Mouse (Mus musculus) cerebral cortex, adult 2 months (tissue): ENCODE measurements around the gene Nudt21.

Source experiments
- WGBS: fragments of 180-500 bp; shearing (Covaris S2); methylation state at CpG from one replicate; pipeline ENCODE4 v1.1.7; 2018; 5-methylcytosine and 5-hydroxymethylcytosine counted together

Nudt21 gene

GRCm38 (mm10) chr8:94036944-94037524 is at the start of gene Nudt21, which contains the start of gene Ogfod1:
Nudt21 (minus strand) TSS chr8:94037031.
Ogfod1 (plus strand) TSS chr8:94037198.
- under 1% methylated on average over 41 of the region's 41 CpGs for WGBS

- WGBS = 91% methylated on average over 12 of the region's 12 CpGs
Observed at GRCm38 (mm10) chr8:94076461-94077192, 39.8 kb upstream of the Nudt21 start.

GRCm38 (mm10) chr8:94068793-94069192 is 32.0 kb upstream of the Nudt21 start:
- 74% methylated on average over 7 of the region's 7 CpGs for WGBS

GRCm38 (mm10) chr8:94066121-94066863 is 29.5 kb upstream of the Nudt21 start:
- WGBS = 55% methylated on average over 11 of the region's 11 CpGs

- WGBS = 65% methylated on average over 6 of the region's 6 CpGs
Observed at GRCm38 (mm10) chr8:94057157-94057854, 20.5 kb upstream of the Nudt21 start.

- WGBS = 94% methylated on average over 12 of the region's 12 CpGs
Observed at GRCm38 (mm10) chr8:94052696-94053095, 15.9 kb upstream of the Nudt21 start.

GRCm38 (mm10) chr8:94047845-94048244 is 11.0 kb upstream of the Nudt21 start:
- 38% methylated on average over 2 of the region's 2 CpGs for WGBS

GRCm38 (mm10) chr8:94037806-94038205 is 975 bp upstream of the Nudt21 start:
- WGBS = 2% methylated on average over 15 of the region's 15 CpGs

GRCm38 (mm10) chr8:94036541-94036940 is 290 bp downstream of the Nudt21 start:
- under 1% methylated on average over 30 of the region's 32 CpGs for WGBS

- WGBS = 43% methylated on average over 5 of the region's 5 CpGs
Observed at GRCm38 (mm10) chr8:94035200-94035599, 1.6 kb downstream of the Nudt21 start.

- WGBS = 53% methylated on average over 3 of the region's 3 CpGs
Observed at GRCm38 (mm10) chr8:94033601-94034000, 3.2 kb downstream of the Nudt21 start.

- WGBS = 89% methylated on average over 9 of the region's 9 CpGs
Observed at GRCm38 (mm10) chr8:94029701-94030100, 7.1 kb downstream of the Nudt21 start.

GRCm38 (mm10) chr8:94023916-94024315 is 12.9 kb downstream of the Nudt21 start:
- 97% methylated on average over 6 of the region's 6 CpGs for WGBS

GRCm38 (mm10) chr8:94013026-94013612 is 23.7 kb downstream of the Nudt21 start:
- WGBS = 24% methylated on average over 7 of the region's 7 CpGs

- WGBS = under 1% methylated on average over 115 of the region's 130 CpGs
Observed at GRCm38 (mm10) chr8:94012013-94012951, 24.5 kb downstream of the Nudt21 start, which contains the start of gene Amfr. Amfr (minus strand) TSS chr8:94012842.

- WGBS = 2% methylated on average over 48 of the region's 48 CpGs
Observed at GRCm38 (mm10) chr8:94011076-94012012, 25.5 kb downstream of the Nudt21 start.

- 55% methylated on average over 2 of the region's 2 CpGs for WGBS
Observed at GRCm38 (mm10) chr8:94010101-94010705, 26.6 kb downstream of the Nudt21 start.

- WGBS = 60% methylated on average over 15 of the region's 15 CpGs
Observed at GRCm38 (mm10) chr8:94009243-94009845, 27.5 kb downstream of the Nudt21 start.
